8 mouse cellular contexts compared by ENCODE assay signal in the genomic region with DNA sequence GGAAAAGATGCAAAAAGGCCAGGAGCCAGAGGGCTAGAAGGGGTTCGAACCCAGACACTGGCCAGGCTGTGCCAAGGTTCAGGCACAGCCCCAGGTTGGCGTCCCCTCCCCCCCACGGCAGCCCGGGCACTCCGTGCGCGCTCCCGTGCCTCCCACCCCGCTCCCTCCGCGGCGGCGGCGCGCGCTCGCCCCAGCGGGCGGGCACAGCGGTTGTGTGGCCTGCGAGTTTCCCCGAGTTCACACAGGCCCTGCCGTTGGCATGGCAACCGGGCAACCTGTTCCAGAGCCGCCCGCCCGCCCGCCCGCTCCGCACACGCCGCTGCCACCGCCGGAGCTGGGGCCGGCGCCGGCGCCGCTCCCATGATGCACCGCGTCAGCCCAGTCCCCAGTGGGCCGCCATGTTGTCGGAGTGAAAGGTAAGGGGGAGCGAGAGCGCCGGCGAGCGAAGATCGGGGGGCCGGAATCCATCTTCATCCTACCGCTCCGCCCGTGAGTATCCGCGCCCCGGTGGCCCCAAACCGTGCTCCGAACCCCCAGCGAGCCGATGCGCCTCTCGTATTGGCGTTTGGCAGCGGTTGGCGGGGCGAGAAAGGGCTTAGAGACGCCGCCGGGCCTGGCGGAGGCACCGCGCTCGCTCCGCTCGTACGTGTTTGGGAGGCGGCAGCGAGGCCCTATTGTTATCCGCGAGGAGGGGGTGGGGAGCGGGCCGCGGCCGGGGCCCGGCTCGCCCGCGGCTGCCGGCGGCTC. TPM values are rescaled to one million over a fixed set of nuclear protein-coding genes. Genes with fewer than 3 reads are reported as not detected.
DNase-seq lines count a peak whose midpoint lies in the region; ATAC-seq and TF ChIP-seq lines count a peak whose summit lies in the region.

TSS of gene Pum1 (plus strand) at position 343 of the 747 bp plus-strand sequence.

- H3K36me3 ChIP-seq in forebrain, embryonic 15.5 days: no peaks in the 10 kb centered on the region

- intact Hi-C loops in heart, postnatal 25 days (cut with DNase I): loop anchor here (5.0 kb wide), 1 partner anchor 74 kb away; no protein-coding TSS in a partner anchor

- 1% methylated on average over 76 of the region's 90 CpGs for WGBS in forebrain, embryonic 15.5 days
- WGBS in lung, adult 2 months: under 1% methylated on average over 89 of the region's 90 CpGs

- H3K27ac ChIP-seq in forebrain, embryonic 15.5 days (replicated peaks): peak within 1 kb of the TSS; percentile 94

- H3K9me3 ChIP-seq in forebrain, embryonic 15.5 days: no peaks in the 10 kb centered on the region

- peak; percentile 94 for ATAC-seq in forebrain, embryonic 15.5 days (replicated peaks)
- ATAC-seq in neutrophil, adult 5-6 weeks (ENCODE audit: extremely low read depth, insufficient number of reproducible peaks, low FRiP score, poor library complexity, severe bottlenecking): peak; percentile 89

- peak; percentile 77; the same call in 1 of the 2 replicates for TF ChIP-seq POLR2A in lung, adult 2 months (IDR thresholded peaks at IDR 0.05; ENCODE audit: borderline replicate concordance, extremely low read depth, low read depth, low read length)

- no peak for TF ChIP-seq CTCF in lung, adult 2 months (IDR thresholded peaks at IDR 0.05; ENCODE audit: insufficient read depth, low read length)

- H3K9ac ChIP-seq in forebrain, embryonic 15.5 days (replicated peaks): peak within 1 kb of the TSS; percentile 98

- no peaks in the 10 kb centered on the region for H3K27me3 ChIP-seq in forebrain, embryonic 15.5 days

- peak within 1 kb of the TSS; percentile 73 for H3K4me2 ChIP-seq in forebrain, embryonic 15.5 days (replicated peaks)

- peaks cover 39% of the 10 kb centered on the region for H3K4me1 ChIP-seq in forebrain, embryonic 15.5 days
- H3K4me1 ChIP-seq in lung, adult 2 months (ENCODE audit: control insufficient read depth, insufficient read depth, low read length): peaks cover 6% of the 10 kb centered on the region

- peak; percentile 95 for DNase-seq in ES-CJ7 (ENCODE audit: low read depth, low spot score)
- peak; percentile 82 for DNase-seq in cerebellum, adult 11 months
- peak; percentile 70 for DNase-seq in heart, postnatal 25 days (ENCODE audit: low spot score)
- DNase-seq in layer of hippocampus, adult 18-20 months (ENCODE audit: low spot score in 2 of 2): peak; percentile 75 to 87
- peak; percentile 84 for DNase-seq in lung, adult 2 months
- DNase-seq in thymus, adult 18-20 months: peak; percentile 91 to 95

- H3K4me3 ChIP-seq in forebrain, embryonic 15.5 days: peak within 1 kb of the TSS; percentile 94
- peak within 1 kb of the TSS; percentile 69 for H3K4me3 ChIP-seq in lung, adult 2 months (replicated peaks; ENCODE audit: extremely low read depth, low read depth, low read length)

RNA-seq across cellular contexts. Expression of gene Pum1, which starts in this region (rescaled TPM):
- polyA plus RNA-seq in forebrain, embryonic 15.5 days (2015; fragmentation: Nextera tagmentation; extraction: Ambion mirVana): 129 TPM in 2 replicates
- 10 to 100 TPM; 56.6 to 62.0 TPM for total RNA-seq in heart, postnatal 25 days (2021)
- 100 to 1,000 TPM; 114 to 124 TPM for total RNA-seq in layer of hippocampus, adult 18-20 months (2021)
- polyA plus RNA-seq in lung, adult 2 months (2012; rRNA removed): 54.7 and 57.0 TPM in 2 replicates
- total RNA-seq in neutrophil, adult 5-6 weeks (2017): 69.7 and 70.6 TPM in 2 replicates

Comparison
In these comparisons a context has a peak if more than half of its experiments do, and no peak if none do; other contexts are left out.
1. Peak in every context shown above with its lines: DNase-seq, ATAC-seq, H3K4me3 ChIP-seq and H3K27ac ChIP-seq.